Mouse (Mus musculus) G1E (cell line): ENCODE measurements at regions not wholly inside any gene's neighbourhood (a gene's known extent, or its start where the extent isn't known, plus 50 kb on each side); places are given as distances from the start of the nearest gene placed in this dataset.

Experiments
- CTCF ChIP-seq: IDR thresholded peaks from 2 replicates; pipeline ENCODE4 v1.5.1; 2012; ENCODE audit warnings: low read depth, low read length, inconsistent platforms, mixed read lengths
- TAL1 ChIP-seq: conservative IDR thresholded peaks from 2 replicates; pipeline ENCODE4 v1.6.1; 2012; ENCODE audit warnings: low read depth, low read length, inconsistent platforms, mixed read lengths

GRCm38 (mm10) chr2:166514664-166515063 is 199.0 kb downstream of the Prex1 start:
- TF ChIP-seq CTCF (no peak), TAL1 (no peak)
